Mouse (Mus musculus) kidney, adult 2 months (tissue): ENCODE measurements at regions not wholly inside any gene's neighbourhood (a gene's known extent, or its start where the extent isn't known, plus 50 kb on each side); places are given as distances from the start of the nearest gene placed in this dataset.

ENCODE experiments used
- CTCF ChIP-seq: fragments of 200-500 bp; conservative IDR thresholded peaks from 2 replicates; pipeline ENCODE4 v1.5.1; 2011; ENCODE audit warnings: low read depth, mild to moderate bottlenecking, control low read depth, low read length, moderate library complexity, mixed read lengths; ENCODE audit not compliant: insufficient read depth, insufficient read length
- POLR2A ChIP-seq: fragments of 200-500 bp; IDR thresholded peaks from one replicate; pipeline ENCODE4 v1.6.1; 2011; ENCODE audit warnings: low read depth, low read length, control low read depth

- no peak for TF ChIP-seq CTCF
- TF ChIP-seq POLR2A: no peak
Measured at GRCm38 (mm10) chr13:112064681-112065080, 223.6 kb upstream of the Ankrd55 start.
